Mouse (Mus musculus) neural tube, embryonic 10.5 days (tissue): ENCODE measurements at regions not wholly inside any gene's neighbourhood (a gene's known extent, or its start where the extent isn't known, plus 50 kb on each side); places are given as distances from the start of the nearest gene placed in this dataset.

Experiments used
- DNase-seq: peaks from one replicate; pipeline ENCODE4 v3.0.0-alpha.2; 2017; ENCODE audit warnings: low spot score; ENCODE audit errors: extremely low spot score

DNA sequence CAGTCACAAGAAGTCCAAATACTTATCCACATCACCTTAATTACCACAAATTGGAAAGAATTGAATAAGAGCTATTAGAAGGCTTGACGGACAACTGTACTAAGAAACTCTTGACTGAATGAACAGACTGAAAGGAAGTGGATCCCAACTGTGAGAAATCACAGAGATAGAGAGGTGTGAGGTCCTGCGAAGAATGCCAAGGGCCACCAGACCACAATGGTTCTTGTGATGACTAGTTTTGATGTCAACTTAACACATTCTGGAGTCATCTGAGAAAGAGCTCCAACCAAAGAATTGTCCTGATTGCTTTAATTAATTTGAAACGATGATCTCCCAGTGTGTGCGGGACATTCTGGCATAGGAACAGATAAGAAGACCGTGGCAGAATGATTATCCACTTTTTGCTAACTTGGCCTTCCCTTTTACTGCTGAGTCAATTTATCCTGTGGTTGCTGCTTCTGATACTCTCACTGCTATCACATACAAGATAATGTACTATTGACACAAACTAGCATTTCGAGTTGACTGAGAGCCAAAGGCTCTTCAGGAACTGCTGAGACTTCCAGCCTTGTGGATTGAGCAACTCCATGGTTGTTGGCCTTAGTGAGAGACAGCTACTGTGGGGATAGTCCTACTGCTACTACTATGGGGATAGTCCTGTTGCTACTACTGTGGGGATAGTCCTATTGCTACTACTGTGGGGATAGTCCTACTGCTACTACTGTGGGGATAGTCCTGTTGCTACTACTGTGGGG is 268.5 kb downstream of the Olfr1505 start:
- DNase-seq, result no peak

DNA sequence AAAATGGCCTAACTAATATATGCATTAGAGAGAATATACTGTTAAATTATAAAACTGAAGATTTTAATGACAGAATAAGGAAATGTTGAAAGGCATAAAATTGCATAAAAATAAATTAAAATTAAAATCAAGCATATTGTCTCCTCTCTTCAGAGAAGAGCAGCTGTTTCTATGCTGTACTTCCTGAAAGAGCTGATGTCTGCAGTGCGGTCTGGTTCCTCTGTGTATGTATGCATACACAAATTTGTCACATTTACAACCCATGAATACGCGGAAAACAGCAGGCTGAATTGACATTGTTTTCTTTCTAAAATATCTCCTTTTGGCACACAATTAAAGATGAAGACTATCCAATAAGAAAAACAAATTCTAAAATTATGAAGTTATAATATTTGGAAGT is 278.5 kb downstream of the Olfr1505 start:
- no peak for DNase-seq

DNA sequence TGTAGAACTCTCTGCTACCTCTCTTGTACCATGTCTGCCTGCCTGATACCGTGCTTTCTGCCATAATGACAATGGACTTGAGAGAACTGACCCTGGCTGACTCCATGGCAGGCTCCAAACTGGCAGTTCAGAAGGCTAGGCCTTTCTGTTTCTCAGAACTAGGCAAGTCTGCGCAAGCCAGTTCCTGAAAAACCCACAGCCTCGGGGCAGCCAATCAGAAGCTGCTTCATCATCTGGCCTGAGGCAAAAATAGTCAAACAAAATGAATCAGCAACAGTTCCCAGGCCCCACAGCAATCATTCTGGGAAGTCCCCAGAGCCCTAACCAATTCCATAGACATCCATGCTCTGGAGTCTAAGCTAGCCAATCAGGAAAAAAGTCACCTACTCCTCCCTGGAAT is 284.5 kb downstream of the Olfr1505 start:
- DNase-seq, result no peak

DNA sequence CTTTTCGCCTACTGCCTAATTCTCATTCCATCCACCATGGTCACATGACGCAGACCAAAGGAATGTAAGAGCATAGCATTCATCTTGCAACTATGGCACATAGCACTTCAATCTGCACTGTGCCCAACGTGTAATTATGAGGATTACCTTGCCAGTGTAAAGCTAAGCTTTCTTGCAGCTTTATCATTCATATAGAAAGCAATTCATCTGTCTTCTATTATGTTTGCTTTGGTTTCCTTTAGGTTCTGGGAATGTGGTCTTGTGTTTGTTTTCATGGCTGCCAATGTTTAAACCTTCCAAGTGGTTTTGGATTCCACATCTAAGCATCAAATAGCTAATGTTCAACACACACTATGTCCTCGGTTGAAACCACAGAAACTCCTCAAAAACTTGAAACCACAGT is 307.2 kb downstream of the Olfr1505 start:
- DNase-seq, result no peak

DNA sequence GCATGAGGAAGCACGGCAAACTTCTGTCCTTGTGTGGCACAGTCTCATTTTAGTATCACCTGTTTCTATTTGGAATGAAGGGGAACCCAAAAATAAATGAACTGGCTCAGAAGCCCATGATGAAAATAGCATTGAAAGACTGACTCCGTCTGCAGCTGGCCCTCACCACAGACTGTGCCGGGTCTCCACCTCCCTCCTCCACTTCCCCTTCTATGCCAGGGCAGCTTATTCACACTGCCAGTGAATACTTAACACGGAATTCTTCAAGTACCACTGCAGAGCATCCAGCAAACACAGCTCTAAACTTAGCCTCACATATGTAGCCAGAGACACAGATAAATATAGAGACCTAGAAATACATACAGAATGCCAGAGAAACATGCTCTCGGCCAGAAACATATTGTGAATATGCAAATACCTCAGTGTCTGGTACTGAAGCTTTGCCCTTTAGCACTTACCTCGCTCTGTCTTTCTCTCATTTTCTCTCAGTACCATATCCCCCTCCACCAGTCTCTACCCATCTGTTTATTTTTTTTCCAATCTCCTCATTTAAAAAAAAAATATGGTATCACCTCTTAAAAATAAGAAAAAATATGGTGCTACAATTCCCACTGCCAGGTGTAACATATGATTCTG is 311.8 kb downstream of the Olfr1505 start:
- DNase-seq, result no peak

DNA sequence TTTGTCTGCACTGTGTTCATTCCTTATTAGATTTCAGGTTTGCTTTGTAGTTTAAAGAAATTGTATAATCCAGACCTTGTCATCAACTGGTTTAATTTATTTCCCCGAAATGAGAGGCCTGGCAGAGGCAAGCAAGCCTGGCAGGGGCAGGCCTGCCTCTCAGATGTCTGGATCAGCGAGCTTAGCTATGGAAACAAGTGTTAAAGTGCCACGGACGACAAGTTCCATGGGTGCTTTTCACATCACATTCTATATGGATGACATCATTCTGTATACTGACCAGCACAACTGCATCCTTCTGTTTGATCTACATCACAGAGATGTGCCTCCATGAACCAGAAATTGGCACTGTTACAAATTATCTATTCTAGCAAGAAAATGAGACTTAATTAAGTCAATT is 312.5 kb downstream of the Olfr1505 start:
- no peak for DNase-seq

DNA sequence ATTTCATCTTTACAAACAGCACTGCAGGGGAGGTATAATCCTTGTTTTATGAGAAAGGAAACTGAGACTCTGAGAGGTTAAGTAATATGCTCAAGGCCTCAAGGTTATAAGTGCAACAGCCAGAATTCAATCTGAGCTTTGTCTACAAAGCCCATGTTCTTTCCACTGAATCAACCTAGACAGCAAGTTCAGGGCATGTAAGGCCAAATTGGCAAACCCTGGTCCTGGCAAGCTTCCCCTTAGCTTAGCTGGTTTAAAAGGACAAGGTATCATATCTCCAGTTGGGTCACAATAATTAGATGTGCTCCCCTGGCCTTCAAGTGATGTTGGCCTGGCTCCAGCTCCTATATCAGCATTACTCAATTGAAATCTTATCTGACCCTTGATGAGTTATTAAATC is 313.2 kb downstream of the Olfr1505 start:
- no peak for DNase-seq

DNA sequence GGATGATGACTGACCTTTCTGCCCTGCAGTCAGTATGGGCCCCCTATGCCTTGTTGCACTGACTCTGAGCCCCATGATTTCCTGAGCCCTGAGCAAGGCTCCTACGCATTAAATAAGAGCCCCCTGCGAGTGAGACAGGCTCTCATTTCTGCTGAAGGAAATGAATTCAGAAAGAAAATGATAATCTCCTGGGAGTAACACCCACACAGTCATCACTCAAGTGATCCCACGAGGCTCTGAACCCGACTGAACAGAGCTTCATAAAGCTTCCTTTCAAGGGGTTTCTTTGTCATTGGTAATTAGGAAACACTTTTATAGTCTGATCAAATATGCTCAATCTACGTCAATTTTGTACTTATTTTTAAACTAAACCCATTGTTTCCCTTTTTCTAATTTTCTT is 330.2 kb downstream of the Olfr1505 start:
- no peak for DNase-seq

DNA sequence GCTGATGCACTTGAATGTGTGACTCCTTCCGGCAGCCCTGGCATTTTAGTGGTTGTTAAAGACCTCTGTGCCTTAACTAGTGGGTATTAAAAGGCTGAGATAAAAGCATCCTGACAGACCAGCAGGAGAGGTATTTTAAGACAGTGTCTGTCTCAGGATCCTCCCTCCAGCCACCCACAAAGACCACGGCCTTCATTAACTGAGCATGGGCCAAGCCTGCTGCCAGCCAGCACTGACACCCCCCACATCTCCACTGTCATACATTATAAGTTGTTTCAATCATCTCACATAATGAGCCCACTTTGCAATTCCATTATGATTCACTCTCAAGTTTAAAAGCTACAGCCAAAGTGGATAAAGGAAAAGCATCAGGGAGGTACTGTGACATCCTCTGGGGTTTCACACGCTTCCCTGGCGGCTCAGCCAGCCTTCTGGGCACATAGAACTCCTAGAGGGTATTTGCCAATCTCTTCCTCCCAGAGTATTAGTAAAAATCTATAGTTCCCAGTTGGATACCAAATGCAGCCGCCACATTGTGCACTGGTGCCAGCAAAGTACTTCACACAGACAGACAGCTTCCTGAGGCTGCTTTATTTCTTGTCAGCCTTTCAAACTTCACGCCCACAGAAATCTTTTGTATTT is 333.8 kb downstream of the Olfr1505 start:
- no peak for DNase-seq

DNA sequence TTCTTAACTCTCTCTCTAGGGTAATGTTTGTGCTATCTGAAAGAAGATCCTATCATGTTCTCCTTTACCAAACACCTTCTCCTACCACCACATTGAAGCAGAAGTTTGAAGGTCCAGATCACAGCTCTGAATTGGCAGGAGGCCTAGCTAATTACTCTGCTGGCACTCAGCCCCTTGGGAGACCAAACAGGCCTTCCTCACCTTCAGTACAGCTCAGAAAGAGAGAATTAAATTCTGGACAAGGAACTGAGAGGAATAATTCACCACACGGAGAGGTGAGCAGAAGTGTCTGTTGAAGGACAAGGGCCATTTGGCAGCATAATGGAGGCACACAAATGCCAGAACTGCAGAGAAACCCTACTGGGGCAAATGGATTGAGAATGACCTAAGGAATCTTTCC is 334.6 kb downstream of the Olfr1505 start:
- DNase-seq, result no peak

DNA sequence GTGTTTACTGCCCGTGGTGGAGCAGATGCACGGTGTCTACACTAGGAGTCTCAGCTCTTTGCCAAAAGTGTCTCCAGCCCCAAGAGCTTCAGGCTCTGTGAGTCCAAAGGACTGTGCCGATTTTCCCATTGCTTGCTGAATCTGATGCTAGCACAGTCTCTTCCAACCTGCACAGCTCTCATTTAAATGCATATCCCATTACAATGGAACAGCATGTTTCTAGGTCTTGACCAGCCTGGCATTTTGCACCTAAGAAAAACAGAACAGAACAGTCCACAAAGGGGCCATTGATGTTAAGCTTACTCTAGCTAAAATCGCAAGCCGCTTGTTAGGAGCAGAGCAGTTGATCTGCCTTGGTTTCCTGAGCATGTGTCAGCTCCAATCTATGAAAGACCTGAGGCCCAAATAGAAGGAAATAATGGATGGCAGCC is 339.2 kb downstream of the Tle4 start:
- no peak for DNase-seq

DNA sequence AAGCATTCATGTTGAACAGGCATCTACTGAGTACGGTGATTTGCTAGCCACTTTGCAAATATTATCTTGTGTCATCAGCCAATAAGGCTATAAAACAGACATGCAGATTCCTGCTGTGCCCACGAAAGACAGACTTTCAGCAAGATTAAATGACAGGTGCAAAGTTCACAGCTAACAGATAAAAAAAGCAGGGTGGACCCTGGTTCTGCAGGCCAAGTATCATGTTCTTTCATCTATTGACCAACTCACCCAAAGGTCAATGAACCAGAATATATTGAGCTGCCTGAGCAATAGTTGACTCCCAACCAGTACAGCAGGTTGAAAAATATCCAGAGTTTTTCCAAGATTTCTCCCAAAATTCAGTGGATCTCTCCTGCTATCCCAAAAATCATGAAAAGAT is 338.6 kb downstream of the Tle4 start:
- DNase-seq, result no peak

DNA sequence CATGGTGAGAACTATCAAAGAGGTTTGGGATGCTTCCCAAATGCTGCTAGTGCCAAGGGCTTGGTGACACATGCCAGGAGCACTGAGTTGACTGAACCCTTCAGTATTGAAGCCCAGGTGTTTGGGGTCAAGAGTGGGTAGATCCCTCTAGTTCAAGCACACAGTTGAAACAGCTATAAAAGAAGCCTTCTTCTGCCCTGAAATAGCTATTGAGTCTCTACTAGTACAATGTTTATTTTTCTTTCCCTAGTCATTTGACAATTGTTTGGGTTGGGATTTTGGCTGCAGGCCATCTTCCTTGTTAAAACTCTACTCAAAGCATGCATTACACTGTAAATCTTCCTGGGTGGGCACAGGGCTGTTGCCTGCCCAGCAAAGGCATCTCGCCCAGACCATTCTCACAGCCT is 308.5 kb downstream of the Tle4 start:
- DNase-seq, result no peak

DNA sequence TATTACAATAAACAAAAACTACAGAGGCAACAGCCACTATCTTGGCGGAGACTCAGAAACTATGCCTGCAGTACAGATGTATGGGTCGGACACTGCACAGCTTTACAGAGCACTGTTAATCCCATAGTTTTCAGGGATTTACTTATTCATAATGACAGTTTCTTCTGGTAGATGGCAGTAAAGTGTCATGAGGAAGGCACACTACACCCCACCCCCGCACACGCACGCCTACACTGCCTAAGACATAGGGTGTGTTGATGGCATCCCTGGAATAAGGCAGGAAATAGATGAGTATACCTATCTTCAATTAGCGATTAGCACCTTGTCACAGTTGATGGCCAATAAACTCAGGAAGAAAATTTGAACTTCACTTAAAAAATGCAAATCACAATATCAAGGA is 306.9 kb downstream of the Tle4 start:
- DNase-seq, result no peak

DNA sequence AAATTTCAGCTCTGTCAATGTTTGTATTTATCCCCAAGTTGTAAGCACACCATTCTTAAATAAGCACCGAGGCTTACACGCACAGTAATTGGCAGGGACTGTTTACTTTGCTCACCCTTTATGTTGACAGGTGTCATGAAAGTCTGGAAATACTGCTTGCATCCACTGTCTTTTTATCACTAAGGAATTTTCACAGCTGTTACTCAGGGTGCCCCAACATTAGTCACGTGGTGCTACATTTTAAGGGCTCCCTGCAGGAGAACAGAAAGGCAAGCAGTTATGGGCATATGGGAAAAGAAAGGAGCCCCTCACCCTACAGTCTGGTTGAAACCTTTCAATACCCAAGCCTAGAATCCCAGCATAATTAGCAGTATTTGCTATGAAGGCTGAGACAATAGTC is 304.7 kb downstream of the Tle4 start:
- no peak for DNase-seq

DNA sequence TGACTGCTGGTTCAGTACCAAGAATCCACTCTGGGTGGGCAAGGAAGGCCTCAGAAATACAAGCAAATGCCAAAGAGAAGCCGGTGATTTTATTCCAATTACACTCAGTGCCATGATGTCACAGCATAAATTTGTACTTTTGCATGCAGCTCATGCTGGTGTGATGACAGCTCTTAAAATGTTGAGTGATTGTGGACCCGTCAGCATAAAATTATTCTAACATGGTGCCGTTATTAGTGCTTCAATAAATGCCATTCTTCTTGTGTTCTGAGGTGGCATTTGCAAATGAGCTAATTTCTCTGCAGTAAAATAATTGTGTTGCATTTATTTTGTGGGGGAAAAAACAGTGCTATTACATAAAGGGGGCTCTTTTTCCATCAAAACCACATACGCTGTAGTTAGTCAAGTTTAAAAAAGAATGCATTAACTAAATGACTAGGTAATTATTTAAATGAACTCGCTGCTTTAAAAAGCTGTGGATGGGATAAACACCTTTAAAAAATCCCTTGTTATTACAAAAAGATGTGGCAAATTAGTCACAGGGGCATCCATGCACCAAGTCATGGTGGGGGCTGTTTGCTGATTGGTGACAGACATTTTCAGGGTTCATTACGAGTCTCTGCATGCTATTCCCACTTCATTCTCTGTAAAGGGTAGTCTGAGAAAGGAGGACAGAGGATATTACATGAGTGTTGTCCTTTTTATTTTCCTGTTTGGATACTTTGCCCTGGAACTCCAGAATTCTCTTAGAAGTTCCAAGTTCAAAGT is 296.5 kb downstream of the Tle4 start:
- DNase-seq, result no peak

DNA sequence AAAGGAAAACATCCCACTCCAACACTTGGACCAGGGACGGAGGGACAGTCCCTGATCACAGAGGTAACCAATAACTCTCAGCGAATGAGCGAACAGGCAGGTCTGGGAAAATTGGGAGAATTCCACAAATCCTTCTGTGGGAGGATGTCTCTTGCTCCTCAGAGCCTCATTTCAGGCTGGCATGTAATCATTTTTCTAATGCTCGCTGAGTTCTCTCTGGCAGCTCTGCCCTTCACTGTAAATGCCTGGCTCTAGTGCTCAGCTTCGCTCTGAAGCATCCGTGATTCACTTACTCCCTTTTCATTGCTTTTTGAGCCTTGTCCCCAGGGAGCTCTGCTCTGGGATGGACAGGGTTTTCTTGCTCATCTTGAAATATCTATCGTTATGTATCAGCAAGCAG is 283.6 kb downstream of the Tle4 start:
- no peak for DNase-seq

DNA sequence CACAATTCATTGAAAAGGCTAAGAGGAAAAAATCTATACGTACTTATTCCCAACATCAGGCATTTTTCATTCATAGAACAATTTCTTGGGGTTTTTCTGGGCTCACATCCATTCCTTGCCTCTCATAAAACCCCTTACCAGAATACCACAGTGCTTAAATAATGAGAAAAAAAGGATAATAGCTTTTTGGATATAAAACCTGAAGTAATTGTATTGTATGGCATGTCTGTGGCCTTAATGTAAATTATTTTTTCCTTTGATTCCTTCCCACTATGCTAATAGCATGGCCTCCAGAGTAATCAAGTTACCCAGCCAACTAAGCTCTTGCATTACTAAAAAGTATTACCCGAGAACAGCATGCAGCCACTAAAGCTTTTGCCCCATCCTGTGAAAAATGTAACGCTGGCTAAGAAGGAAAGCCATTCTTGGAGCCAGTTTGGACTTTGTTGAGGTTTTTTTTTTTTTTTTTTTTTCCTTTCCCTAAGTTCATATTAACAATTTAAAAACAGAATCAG is 278.1 kb downstream of the Tle4 start:
- no peak for DNase-seq

DNA sequence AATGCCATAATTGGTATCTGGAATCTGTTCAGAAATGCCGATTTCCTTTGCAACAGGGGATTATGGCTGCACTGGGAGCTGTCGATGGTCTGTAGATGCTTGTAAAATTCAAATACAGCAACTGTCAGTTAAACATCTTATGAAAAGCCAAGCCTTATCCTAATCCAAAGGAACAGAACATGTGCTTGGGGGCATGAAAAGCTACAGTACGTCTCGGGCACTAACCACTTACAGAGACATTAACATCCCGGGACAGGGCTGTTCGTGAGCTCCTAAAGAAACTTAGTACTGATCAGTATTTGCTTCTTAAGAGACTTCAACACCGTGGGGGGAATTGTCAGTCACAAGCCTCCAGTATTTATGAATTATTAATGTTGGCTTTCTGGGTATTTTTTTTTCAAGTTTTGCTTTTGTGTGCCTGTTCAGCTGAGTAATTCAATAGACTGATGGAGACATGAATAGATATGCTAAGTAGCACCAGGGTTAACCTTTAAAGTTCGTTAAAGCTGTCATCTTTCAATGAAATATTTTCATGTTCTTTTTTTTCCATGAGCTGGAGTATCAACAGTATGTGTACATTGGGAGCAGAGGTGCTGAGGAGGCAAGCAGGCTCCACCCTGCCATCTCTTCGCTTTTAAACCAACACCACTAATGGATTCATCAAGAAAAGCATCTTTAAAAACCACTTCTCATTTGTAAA is 272.3 kb downstream of the Tle4 start:
- DNase-seq, result no peak

DNA sequence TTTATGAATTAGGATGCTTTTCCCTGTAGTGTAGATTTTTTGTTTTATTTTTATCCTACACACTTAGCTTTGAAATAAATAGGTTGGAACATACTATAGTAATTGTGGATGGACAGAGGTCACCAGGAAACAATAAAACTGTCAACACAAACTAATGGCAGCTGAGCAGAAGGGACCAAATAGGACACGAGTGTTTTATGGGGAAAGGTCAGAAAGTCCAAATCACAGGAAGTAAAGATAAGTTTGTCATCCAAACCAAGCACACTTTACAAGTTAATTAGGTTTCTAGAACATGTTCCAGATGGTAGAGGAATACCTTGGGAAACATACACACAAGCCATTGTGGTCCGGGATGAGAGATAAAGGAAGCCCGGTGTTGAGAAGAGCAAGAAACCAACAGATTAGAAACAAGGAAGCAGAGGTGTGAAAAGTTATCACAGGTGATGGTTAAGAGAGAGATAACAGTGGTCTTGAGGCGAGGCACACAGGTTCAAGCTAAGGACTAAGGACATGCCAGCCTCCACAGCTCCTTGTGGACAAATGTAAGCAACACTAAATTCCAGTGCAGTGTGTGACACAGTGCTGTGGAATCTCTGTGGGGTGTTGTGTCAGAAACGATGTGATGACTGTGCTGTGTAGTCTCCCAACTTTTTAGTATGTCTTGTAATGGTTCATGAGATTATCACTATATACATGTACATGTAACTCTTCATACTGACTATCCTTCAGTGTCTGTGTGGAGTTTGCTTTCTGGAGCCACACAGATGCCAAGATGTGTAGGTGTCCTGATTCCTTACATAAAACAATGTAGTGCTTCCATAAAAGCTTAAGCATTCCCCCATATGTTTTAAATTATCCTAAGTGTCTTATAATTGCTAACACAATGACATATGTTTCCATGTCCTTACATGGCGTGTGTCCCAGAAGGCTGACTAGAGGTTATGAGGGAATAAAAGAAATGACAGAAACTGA is 264.5 kb downstream of the Tle4 start:
- no peak for DNase-seq
